Mouse (Mus musculus) heart, embryonic 14.5 days (tissue): Measurements from ENCODE around the gene Olfr1443. TPM values are rescaled to one million over a fixed set of nuclear protein-coding genes. Genes with fewer than 3 reads are reported as not detected.

ENCODE experiments used
- ATAC-seq: fragments of 200-750 bp; cut with Nextera tagmentation; 2 replicates; pipeline ENCODE4 v1.8.0; 2017; ENCODE audit warnings: low read depth, moderate TSS enrichment; ENCODE audit not compliant: insufficient number of reproducible peaks, insufficient read depth, low FRiP score
- H3K27ac ChIP-seq, 2 experiments: fragments of 200-500 bp in 1 of 2; fragments of 300-500 bp in 1 of 2; sonication (generic) in 1 of 2; replicated peaks in 1 of 2; 2 replicates each; pipeline ENCODE4 v1.5.1; 2012 to 2014; ENCODE audit warnings: low read depth in 2 of 2, low read length in 2 of 2, control low read depth in 1 of 2, mild to moderate bottlenecking in 1 of 2, mixed read lengths in 1 of 2; ENCODE audit not compliant: control insufficient read depth in 1 of 2, insufficient read depth in 1 of 2
- H3K27me3 ChIP-seq: fragments of 300-500 bp; sonication (generic); 2 replicates; pipeline ENCODE4 v1.6.1; 2014; ENCODE audit warnings: mild to moderate bottlenecking, low read length, control low read depth; ENCODE audit not compliant: control insufficient read depth, insufficient read depth
- H3K36me3 ChIP-seq: fragments of 300-500 bp; sonication (generic); 2 replicates; pipeline ENCODE4 v1.6.1; 2014; ENCODE audit warnings: mild to moderate bottlenecking, control low read depth, low read length, mixed read lengths; ENCODE audit not compliant: control insufficient read depth, insufficient read depth
- H3K4me1 ChIP-seq, 2 experiments: fragments of 200-500 bp in 1 of 2; fragments of 300-500 bp in 1 of 2; sonication (generic) in 1 of 2; 2 replicates each; pipeline ENCODE4 v1.6.1; 2012 to 2014; ENCODE audit warnings: low read length in 2 of 2, control low read depth in 1 of 2, mixed read lengths in 1 of 2; ENCODE audit not compliant: control insufficient read depth in 2 of 2, insufficient read depth in 2 of 2
- H3K4me2 ChIP-seq: fragments of 300-500 bp; sonication (generic); 2 replicates; pipeline ENCODE4 v1.6.1; 2014; ENCODE audit warnings: mild to moderate bottlenecking, low read length
- H3K4me3 ChIP-seq, 2 experiments: fragments of 200-500 bp in 1 of 2; fragments of 300-500 bp in 1 of 2; sonication (generic) in 1 of 2; 2 replicates each; pipeline ENCODE4 v1.5.1; 2012 to 2014; ENCODE audit warnings: low read length in 2 of 2, mild to moderate bottlenecking in 2 of 2, control low read depth in 1 of 2, low read depth in 1 of 2, moderate library complexity in 1 of 2; ENCODE audit not compliant: control insufficient read depth in 1 of 2, insufficient read depth in 1 of 2
- H3K9ac ChIP-seq: fragments of 300-500 bp; sonication (generic); 2 replicates; pipeline ENCODE4 v1.6.1; 2014; ENCODE audit warnings: mild to moderate bottlenecking, low read length
- H3K9me3 ChIP-seq: fragments of 300-500 bp; sonication (generic); 2 replicates; pipeline ENCODE4 v1.6.1; 2016; ENCODE audit warnings: low read length, control low read depth; ENCODE audit not compliant: control insufficient read depth
- WGBS: fragments of 180-500 bp; shearing (Covaris S2); extraction: QIAGEN DNeasy Blood & Tissue Kit; methylation state at CpG from one replicate; pipeline ENCODE4 v1.1.7; 2014; 5-methylcytosine and 5-hydroxymethylcytosine counted together
- polyA plus RNA-seq: library from polyadenylated mRNA; unstranded; fragments of >200 nt; fragmentation: Nextera tagmentation; extraction: Ambion mirVana; gene quantifications from 2 replicates; pipeline ENCODE4 v1.2.1, GENCODE M21; 2014

The Olfr1443 gene
- polyA plus RNA-seq, 1 experiment from 2014 or later, result not detected

DNA sequence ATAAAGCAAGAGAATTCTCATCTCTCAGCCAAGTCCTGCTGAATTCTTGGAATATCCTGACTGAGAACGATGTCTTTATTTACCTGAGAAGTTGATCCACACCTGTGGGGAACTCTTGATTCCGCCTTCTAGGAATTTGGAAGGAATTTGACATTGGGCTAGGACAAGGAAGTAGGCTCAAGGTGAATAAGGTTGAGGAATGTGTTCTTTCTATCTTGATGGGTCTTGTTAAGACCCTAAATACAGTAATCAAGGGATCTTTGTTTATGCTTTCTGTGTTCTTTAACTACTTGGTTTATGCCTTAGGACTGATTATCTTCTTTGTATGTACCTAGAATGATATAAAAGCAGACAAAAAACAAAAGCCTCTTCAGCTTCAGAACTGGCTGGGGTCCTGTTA, 54.0 kb downstream of the Olfr1443 start:
- Histone ChIP-seq H3K27me3 (no peaks in the 10 kb centered on the region), H3K4me3 (no peak overlapping the region), H3K4me1 (no peaks in the 10 kb centered on the region), H3K9me3 (no peaks in the 10 kb centered on the region), H3K9ac (no peak overlapping the region), H3K27ac (no peak overlapping the region), H3K36me3 (no peaks in the 10 kb centered on the region), H3K4me2 (no peak overlapping the region)
- 77% methylated on average over 2 of the region's 2 CpGs for WGBS
- ATAC-seq, result no peak

Other genes starting within 250 kb of the Olfr1443 start
- 0.95 and 1.2 TPM in 2 replicates for gene Mpeg1, start 217.3 kb upstream of the Olfr1443 start, polyA plus RNA-seq
- gene Dtx4, start 176.7 kb upstream of the Olfr1443 start, polyA plus RNA-seq, result 1.8 and 2.0 TPM in 2 replicates
- 16.2 and 19.4 TPM in 2 replicates for gene Fam111a, start 132.4 kb upstream of the Olfr1443 start, polyA plus RNA-seq
- not detected in 2 replicates for gene Gm4952, start 78.1 kb upstream of the Olfr1443 start, polyA plus RNA-seq
- not detected in 2 replicates for gene Glyat, start 44.8 kb upstream of the Olfr1443 start, polyA plus RNA-seq
- gene Olfr1442, start 7.7 kb upstream of the Olfr1443 start, polyA plus RNA-seq, result not detected in 2 replicates
- not detected in 2 replicates for gene Keg1, start 17.7 kb downstream of the Olfr1443 start, polyA plus RNA-seq
- gene Cntf, start 87.5 kb downstream of the Olfr1443 start, polyA plus RNA-seq, result 0.41 TPM in 1 of 2 replicates, not detected in the other
- gene Zfp91, start 118.0 kb downstream of the Olfr1443 start, polyA plus RNA-seq, result 9.8 and 10.3 TPM in 2 replicates
- gene Lpxn, start 118.1 kb downstream of the Olfr1443 start, polyA plus RNA-seq, result 0.92 and 2.9 TPM in 2 replicates
- not detected in 2 replicates for gene Gm5244, start 168.6 kb downstream of the Olfr1443 start, polyA plus RNA-seq
- not detected in 2 replicates for gene Olfr1444, start 179.2 kb downstream of the Olfr1443 start, polyA plus RNA-seq
- gene Olfr1445, start 205.7 kb downstream of the Olfr1443 start, polyA plus RNA-seq, result not detected in 2 replicates
- not detected in 2 replicates for gene Olfr1446, start 215.4 kb downstream of the Olfr1443 start, polyA plus RNA-seq
- gene Olfr1447, start 225.6 kb downstream of the Olfr1443 start, polyA plus RNA-seq, result not detected in 2 replicates
- gene Olfr1448, start 246.3 kb downstream of the Olfr1443 start, polyA plus RNA-seq, result not detected in 2 replicates